Mouse (Mus musculus) liver, postnatal 0 days (tissue): Measurements from ENCODE around the gene Cdh12.

Experiments used
- CTCF ChIP-seq: sonication (generic); IDR thresholded peaks from 2 replicates; pipeline ENCODE4 v1.5.1; 2016; ENCODE audit warnings: antibody characterized with exemption, low read depth
- EP300 ChIP-seq: IDR thresholded peaks from 2 replicates; pipeline ENCODE4 v1.6.1; 2016; ENCODE audit warnings: antibody characterized with exemption, low read depth, mild to moderate bottlenecking

DNA sequence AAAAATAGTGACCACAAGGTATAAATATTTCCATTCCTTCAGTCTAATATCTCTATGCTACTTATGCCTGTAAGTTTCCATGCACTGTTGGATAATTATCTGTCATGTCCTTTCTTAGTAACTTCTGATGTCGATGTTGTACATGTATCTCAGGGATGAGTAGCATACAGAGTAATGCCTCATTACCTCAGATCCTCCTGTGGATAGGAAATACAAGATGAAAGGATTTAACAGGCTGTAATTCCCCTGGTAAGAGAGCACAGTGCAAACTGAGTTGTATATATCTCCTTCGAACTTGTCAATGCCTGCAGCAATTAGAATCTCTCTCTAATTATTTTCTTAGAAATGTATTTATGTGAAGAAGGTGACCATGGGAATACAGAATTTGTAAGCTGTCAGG lies 233.7 kb downstream of the Cdh12 start:
- TF ChIP-seq CTCF: no peak
- TF ChIP-seq EP300: no peak
